Mouse (Mus musculus) layer of hippocampus, adult 11-12 months (tissue): Measurements from ENCODE around the gene Tead1.

ENCODE experiments used
- DNase-seq: peaks from one replicate; pipeline ENCODE4 v3.0.0; 2022; ENCODE audit warnings: low spot score

Gene Tead1

GRCm38 (mm10) chr7:112685993-112686392, 6.9 kb downstream of the Tead1 start:
- no peak for DNase-seq

- DNase-seq: no peak
Observed at GRCm38 (mm10) chr7:112686586-112686985, 7.5 kb downstream of the Tead1 start.

- no peak for DNase-seq
Observed at GRCm38 (mm10) chr7:112688425-112689001, 9.4 kb downstream of the Tead1 start.

GRCm38 (mm10) chr7:112690836-112691781, 12.0 kb downstream of the Tead1 start:
- no peak for DNase-seq

- no peak for DNase-seq
Observed at GRCm38 (mm10) chr7:112693566-112693965, 14.4 kb downstream of the Tead1 start.

- DNase-seq: no peak
Observed at GRCm38 (mm10) chr7:112696777-112697161, 17.7 kb downstream of the Tead1 start.

- no peak for DNase-seq
Observed at GRCm38 (mm10) chr7:112697162-112697841, 18.2 kb downstream of the Tead1 start.

- no peak for DNase-seq
Observed at GRCm38 (mm10) chr7:112700082-112700481, 21.0 kb downstream of the Tead1 start.

GRCm38 (mm10) chr7:112703341-112703740, 24.2 kb downstream of the Tead1 start:
- no peak for DNase-seq

- DNase-seq: no peak
Observed at GRCm38 (mm10) chr7:112705870-112706269, 26.8 kb downstream of the Tead1 start.

GRCm38 (mm10) chr7:112706756-112707155, 27.6 kb downstream of the Tead1 start:
- no peak for DNase-seq

GRCm38 (mm10) chr7:112710409-112711107, 31.4 kb downstream of the Tead1 start:
- DNase-seq: no peak

- DNase-seq: no peak
Observed at GRCm38 (mm10) chr7:112711977-112712376, 32.9 kb downstream of the Tead1 start.

GRCm38 (mm10) chr7:112713509-112713908, 34.4 kb downstream of the Tead1 start:
- no peak for DNase-seq

- DNase-seq: no peak
Observed at GRCm38 (mm10) chr7:112714783-112715182, 35.7 kb downstream of the Tead1 start.

GRCm38 (mm10) chr7:112716701-112717100, 37.6 kb downstream of the Tead1 start:
- no peak for DNase-seq

- DNase-seq: no peak
Observed at GRCm38 (mm10) chr7:112717676-112718075, 38.6 kb downstream of the Tead1 start.

GRCm38 (mm10) chr7:112719394-112720142, 40.5 kb downstream of the Tead1 start:
- DNase-seq: no peak

- peak; percentile 71 for DNase-seq
Observed at GRCm38 (mm10) chr7:112720143-112720988, 41.2 kb downstream of the Tead1 start.

GRCm38 (mm10) chr7:112720989-112721337, 41.8 kb downstream of the Tead1 start:
- no peak for DNase-seq

- DNase-seq: no peak
Observed at GRCm38 (mm10) chr7:112721859-112722258, 42.7 kb downstream of the Tead1 start.
